Mouse (Mus musculus) large intestine, adult 2 months (tissue): Measurements from ENCODE around the gene Krtap4-7. TPM values are rescaled to one million over a fixed set of nuclear protein-coding genes. Genes with fewer than 3 reads are reported as not detected.
"Not testable (repeated sequence)": the region's sequence is repeated elsewhere in the genome, so short reads cannot be mapped to it uniquely, and the experiment has no call there.

ENCODE experiments used
- DNase-seq: peaks from one replicate; pipeline ENCODE4 v3.0.0-alpha.2; 2012; ENCODE audit warnings: low read depth, low spot score
- WGBS: fragments of 180-500 bp; shearing (Covaris S2); methylation state at CpG from one replicate; pipeline ENCODE4 v1.1.7; 2018; 5-methylcytosine and 5-hydroxymethylcytosine counted together
- polyA plus RNA-seq: library from polyadenylated mRNA; depleted of rRNA; stranded (reverse); fragments of >200 nt; gene quantifications from 2 replicates; pipeline ENCODE4 v1.2.3, GENCODE M21; 2012; rRNA removed

Krtap4-7 gene
- polyA plus RNA-seq, 1 experiment, result not detected

DNA sequence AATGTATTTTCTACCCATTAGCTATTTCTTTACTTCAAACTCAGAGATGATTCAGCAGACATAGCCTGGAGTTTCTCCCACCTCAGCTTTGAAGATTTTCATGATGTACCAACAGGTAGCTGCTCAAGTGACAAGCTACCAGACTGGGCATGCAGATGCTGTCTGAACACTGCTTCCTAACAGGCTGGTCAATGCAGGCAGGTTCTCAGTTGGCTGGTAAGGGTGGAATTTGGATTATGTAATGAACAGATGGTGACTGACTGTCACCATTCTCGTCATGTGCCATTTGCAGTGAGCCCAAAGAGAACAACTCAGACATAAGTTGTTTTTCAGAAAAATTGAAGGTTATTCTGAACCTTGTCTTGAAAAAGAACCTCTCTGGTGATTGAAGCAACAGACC, 34.8 kb downstream of the Krtap4-7 start:
- no peak for DNase-seq

DNA sequence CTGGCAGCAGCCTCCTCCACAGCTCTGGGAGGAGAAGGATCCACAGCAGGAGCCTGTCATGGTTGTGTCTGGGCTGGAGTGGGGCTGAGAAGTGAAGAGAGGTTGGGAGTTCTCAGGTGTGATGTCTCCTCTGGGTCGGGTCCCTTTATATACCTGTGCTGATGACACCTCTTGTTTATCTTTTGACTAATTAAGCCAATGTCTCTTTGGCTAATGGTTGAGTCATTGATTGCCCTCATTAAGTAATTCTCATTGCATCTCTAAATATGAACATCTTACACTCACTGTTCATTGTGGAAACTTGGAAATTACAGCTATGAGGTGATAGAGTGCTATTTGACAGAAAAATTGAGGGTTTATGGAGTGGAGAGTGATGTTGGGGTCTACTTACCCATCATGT, 40.7 kb downstream of the Krtap4-7 start, which contains the start of gene Gm11938:
TSS of gene Gm11938 (minus strand) at position 101 of the 400 bp plus-strand sequence.
- WGBS, result 22% methylated on average over 1 of the region's 1 CpGs
- DNase-seq, result not testable (repeated sequence)

More for the DNA sequence above, 34.8 kb downstream of the Krtap4-7 start:
- WGBS, result 76% methylated on average over 1 of the region's 1 CpGs

DNA sequence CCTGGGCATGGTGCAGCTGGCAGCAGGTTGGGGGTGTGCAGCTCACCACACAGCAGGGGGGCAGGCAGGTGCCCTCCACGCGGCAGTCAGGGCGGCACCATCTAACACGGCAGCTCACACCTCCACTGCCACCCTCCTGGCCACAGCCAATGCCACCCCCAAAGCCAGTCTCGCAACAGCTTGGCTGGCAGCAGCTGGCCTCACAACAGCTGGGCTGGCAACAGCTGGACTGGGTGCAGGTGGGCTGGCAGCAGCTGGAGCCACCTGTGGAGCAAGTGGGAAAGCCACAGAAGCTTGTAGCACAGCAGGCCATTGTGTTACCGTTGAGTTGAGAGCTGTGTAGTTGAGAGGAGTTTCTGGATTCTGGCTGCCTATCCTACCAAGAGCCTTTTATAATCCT, 46.1 kb downstream of the Krtap4-7 start, which contains the start of gene Krtap9-3:
TSS of gene Krtap9-3 (minus strand) at position 364 of the 400 bp plus-strand sequence.
- WGBS, result 74% methylated on average over 6 of the region's 6 CpGs
- not testable (repeated sequence) for DNase-seq

Other genes starting within 250 kb of the Krtap4-7 start
- gene Krt12, start 221.8 kb downstream of the Krtap4-7 start, polyA plus RNA-seq, result 3.9 and 4.5 TPM in 2 replicates
- gene Krt20, start 205.9 kb downstream of the Krtap4-7 start, polyA plus RNA-seq, result 409 and 926 TPM in 2 replicates
- gene Krt23, start 151.0 kb downstream of the Krtap4-7 start, polyA plus RNA-seq, result 1.0 and 2.8 TPM in 2 replicates
- gene Krt39, start 122.8 kb downstream of the Krtap4-7 start, polyA plus RNA-seq, result not detected in 2 replicates
- gene Krt40, start 100.9 kb downstream of the Krtap4-7 start, polyA plus RNA-seq, result not detected in 2 replicates
- not detected in 2 replicates for gene Krtap3-3, start 93.2 kb downstream of the Krtap4-7 start, polyA plus RNA-seq
- not detected in 2 replicates for gene Krtap3-2, start 87.2 kb downstream of the Krtap4-7 start, polyA plus RNA-seq
- gene Gm11939, start 84.6 kb downstream of the Krtap4-7 start, polyA plus RNA-seq, result not detected in 2 replicates
- gene Krtap3-1, start 77.5 kb downstream of the Krtap4-7 start, polyA plus RNA-seq, result 0.30 and 0.55 TPM in 2 replicates
- gene Krtap1-5, start 63.1 kb downstream of the Krtap4-7 start, polyA plus RNA-seq, result not detected in 2 replicates
- not detected in 2 replicates for gene Krtap1-4, start 60.4 kb downstream of the Krtap4-7 start, polyA plus RNA-seq
- gene Krtap1-3, start 52.8 kb downstream of the Krtap4-7 start, polyA plus RNA-seq, result not detected in 2 replicates
- not detected in 2 replicates for gene Krtap9-3, start 46.0 kb downstream of the Krtap4-7 start, polyA plus RNA-seq
- gene Gm11938, start 40.8 kb downstream of the Krtap4-7 start, polyA plus RNA-seq, result 0.21 TPM in 1 of 2 replicates, not detected in the other
- not detected in 2 replicates for gene Gm11937, start 33.9 kb downstream of the Krtap4-7 start, polyA plus RNA-seq
- gene Krtap2-4, start 29.2 kb downstream of the Krtap4-7 start, polyA plus RNA-seq, result 0.22 TPM in 1 of 2 replicates, not detected in the other
- 0.26 TPM in 1 of 2 replicates, not detected in the other for gene Gm11562, start 23.7 kb downstream of the Krtap4-7 start, polyA plus RNA-seq
- gene Krtap4-1, start 15.9 kb downstream of the Krtap4-7 start, polyA plus RNA-seq, result not detected in 2 replicates
- not detected in 2 replicates for gene Krtap4-2, start 9.0 kb downstream of the Krtap4-7 start, polyA plus RNA-seq
- not detected in 2 replicates for gene Gm11555, start 6.1 kb upstream of the Krtap4-7 start, polyA plus RNA-seq
- not detected in 2 replicates for gene Gm11563, start 14.9 kb upstream of the Krtap4-7 start, polyA plus RNA-seq
- not detected in 2 replicates for gene Krtap4-6, start 21.9 kb upstream of the Krtap4-7 start, polyA plus RNA-seq
- not detected in 2 replicates for gene Gm14190, start 46.7 kb upstream of the Krtap4-7 start, polyA plus RNA-seq
- gene Gm14180, start 90.2 kb upstream of the Krtap4-7 start, polyA plus RNA-seq, result not detected in 2 replicates
- gene Gm11595, start 128.8 kb upstream of the Krtap4-7 start, polyA plus RNA-seq, result not detected in 2 replicates
- gene Krtap4-8, start 136.6 kb upstream of the Krtap4-7 start, polyA plus RNA-seq, result not detected in 2 replicates
- gene Krtap4-9, start 141.1 kb upstream of the Krtap4-7 start, polyA plus RNA-seq, result not detected in 2 replicates
- gene Gm11596, start 149.4 kb upstream of the Krtap4-7 start, polyA plus RNA-seq, result not detected in 2 replicates
- not detected in 2 replicates for gene Gm11569, start 154.8 kb upstream of the Krtap4-7 start, polyA plus RNA-seq
- not detected in 2 replicates for gene Gm11554, start 160.4 kb upstream of the Krtap4-7 start, polyA plus RNA-seq
- gene Krtap4-13, start 165.8 kb upstream of the Krtap4-7 start, polyA plus RNA-seq, result not detected in 2 replicates
- not detected in 2 replicates for gene Gm11564, start 171.6 kb upstream of the Krtap4-7 start, polyA plus RNA-seq
- gene 2300003K06Rik, start 194.0 kb upstream of the Krtap4-7 start, polyA plus RNA-seq, result not detected in 2 replicates
- 0.11 and 0.33 TPM in 2 replicates for gene Krtap4-16, start 207.5 kb upstream of the Krtap4-7 start, polyA plus RNA-seq
- gene Gm11568, start 213.8 kb upstream of the Krtap4-7 start, polyA plus RNA-seq, result not detected in 2 replicates
- not detected in 2 replicates for gene Gm11559, start 220.4 kb upstream of the Krtap4-7 start, polyA plus RNA-seq
- not detected in 2 replicates for gene Krtap9-1, start 229.3 kb upstream of the Krtap4-7 start, polyA plus RNA-seq
- not detected in 2 replicates for gene Gm11567, start 235.1 kb upstream of the Krtap4-7 start, polyA plus RNA-seq